20 mouse cellular contexts compared by ENCODE assay signal in genomic region chr10:44493818-44494492, GRCm38 (mm10). TPM values are rescaled to one million over a fixed set of nuclear protein-coding genes. Genes with fewer than 3 reads are reported as not detected.
DNase-seq lines count a peak whose midpoint lies in the region; ATAC-seq and TF ChIP-seq lines count a peak whose summit lies in the region.
"Had no signal": no experiment of that assay in that cellular context is flagged by ENCODE, and none has a peak within 500 bp of the region (broad histone marks: within the 10 kb centered on the region; RNA-seq: fewer than 3 reads in every experiment).

No protein-coding gene starts in this region.

- no peaks in the 10 kb centered on the region for H3K27me3 ChIP-seq in lung, embryonic 14.5 days (ENCODE audit: insufficient read depth, low read length)
- no peaks in the 10 kb centered on the region for H3K27me3 ChIP-seq in CH12.LX (replicated peaks)
- no peaks in the 10 kb centered on the region for H3K27me3 ChIP-seq in intestine, embryonic 16.5 days (replicated peaks; ENCODE audit: control insufficient read depth, insufficient read depth, low read length)
- H3K27me3 ChIP-seq in midbrain, postnatal 0 days (ENCODE audit: insufficient read depth, low read length), result no peaks in the 10 kb centered on the region
- H3K27me3 ChIP-seq: embryonic facial prominence, embryonic 15.5 days had no signal

- no peaks in the 10 kb centered on the region for H3K36me3 ChIP-seq in lung, embryonic 14.5 days (ENCODE audit: insufficient read depth)
- H3K36me3 ChIP-seq in CH12.LX (replicated peaks in 1 of 2; ENCODE audit: control insufficient read depth in 1 of 2, insufficient read depth in 1 of 2, low read length in 1 of 2), result no peaks in the 10 kb centered on the region
- H3K36me3 ChIP-seq in intestine, embryonic 16.5 days (ENCODE audit: control insufficient read depth, insufficient read depth, low read length), result no peaks in the 10 kb centered on the region
- H3K36me3 ChIP-seq in midbrain, postnatal 0 days (ENCODE audit: insufficient read depth, low read length), result no peaks in the 10 kb centered on the region
- H3K36me3 ChIP-seq: embryonic facial prominence, embryonic 15.5 days had no signal

- H3K9ac ChIP-seq in lung, embryonic 14.5 days, result no peak overlapping the region
- no peak overlapping the region for H3K9ac ChIP-seq in CH12.LX (ENCODE audit: insufficient read depth, low read depth)
- H3K9ac ChIP-seq in intestine, embryonic 16.5 days (ENCODE audit: low read depth, low read length), result 0 out of 2 replicates have a peak overlapping the region, but pooled peaks have one; percentile 14
- no peak overlapping the region for H3K9ac ChIP-seq in midbrain, postnatal 0 days (replicated peaks; ENCODE audit: low read length, poor library complexity, severe bottlenecking)
- H3K9ac ChIP-seq: embryonic facial prominence, embryonic 15.5 days; forebrain, postnatal 0 days; hindbrain, embryonic 14.5 days had no signal

- ATAC-seq in lung, embryonic 14.5 days (ENCODE audit: insufficient read depth), result no peak
- peak; percentile 71 for ATAC-seq in intestine, embryonic 16.5 days
- ATAC-seq in midbrain, postnatal 0 days (ENCODE audit: low FRiP score), result no peak

- no peaks in the 10 kb centered on the region for H3K79me2 ChIP-seq in CH12.LX (replicated peaks; ENCODE audit: control insufficient read depth, extremely low read depth, insufficient read depth, poor library complexity, severe bottlenecking)

- TF ChIP-seq CTCF in lung, embryonic 14.5 days (IDR thresholded peaks at IDR 0.05; ENCODE audit: low read depth), result no peak
- no peak for TF ChIP-seq CTCF in CH12.LX (conservative IDR thresholded peaks at IDR 0.05 in 1 of 2, IDR thresholded peaks at IDR 0.05 in 1 of 2; ENCODE audit: low read depth in 2 of 2, low read length in 2 of 2)
- no peak for TF ChIP-seq CTCF in midbrain, postnatal 0 days (IDR thresholded peaks at IDR 0.05)

- no peaks in the 10 kb centered on the region for H3K9me3 ChIP-seq in lung, embryonic 14.5 days (ENCODE audit: low read depth, low read length)
- H3K9me3 ChIP-seq in CH12.LX (replicated peaks; ENCODE audit: low read length), result no peaks in the 10 kb centered on the region
- no peaks in the 10 kb centered on the region for H3K9me3 ChIP-seq in intestine, embryonic 16.5 days (ENCODE audit: control insufficient read depth, low read length)
- no peaks in the 10 kb centered on the region for H3K9me3 ChIP-seq in midbrain, postnatal 0 days (ENCODE audit: low read length)
- H3K9me3 ChIP-seq: embryonic facial prominence, embryonic 15.5 days had no signal

- 51% methylated on average over 15 of the region's 15 CpGs for WGBS in lung, embryonic 14.5 days
- 48% methylated on average over 15 of the region's 15 CpGs for WGBS in intestine, embryonic 16.5 days
- WGBS in midbrain, postnatal 0 days, result 82% methylated on average over 15 of the region's 15 CpGs

- DNase-seq in lung, embryonic 14.5 days, result peak; percentile 43
- no peak for DNase-seq in lung, postnatal 14 days
- no peak for DNase-seq in CH12.LX (ENCODE audit: extremely low read depth)
- DNase-seq in fat pad, adult 2 months (ENCODE audit: extremely low read depth, low read depth, low spot score), result peak; percentile 23
- DNase-seq in frontal cortex, postnatal 25 days (ENCODE audit: low spot score in 2 of 2), result no peak
- no peak for DNase-seq in left cerebral cortex, adult 18-20 months (ENCODE audit: low spot score in 2 of 2)
- no peak for DNase-seq in midbrain, postnatal 0 days (ENCODE audit: low spot score)
- DNase-seq: adrenal gland, adult 2 months; adrenal gland, postnatal 25 days; cerebellum, adult 2 months; cerebellum, postnatal 10 days; gastrocnemius, adult 2 months; gastrocnemius, postnatal 25 days; heart, adult 11 months; heart, postnatal 10 days had no signal

- TF ChIP-seq RAD21 in CH12.LX (IDR thresholded peaks at IDR 0.05; ENCODE audit: low read depth, low read length), result no peak

- in situ Hi-C loops in CH12.LX (cut with MboI; ENCODE audit: low pct_ligation_motif_present, low pct_unique_long_range_greater_than_20kb, low sequenced_read_pairs), result no loop called here

- no peak overlapping the region for H3K27ac ChIP-seq in lung, embryonic 14.5 days (ENCODE audit: low read depth)
- no peak overlapping the region for H3K27ac ChIP-seq in CH12.LX (ENCODE audit: insufficient read depth, low read depth)
- peak overlapping the region; percentile 87 for H3K27ac ChIP-seq in intestine, embryonic 16.5 days (ENCODE audit: low read length)
- H3K27ac ChIP-seq in midbrain, postnatal 0 days (ENCODE audit: low read depth, low read length), result no peak overlapping the region
- H3K27ac ChIP-seq: embryonic facial prominence, embryonic 15.5 days; gastrocnemius, adult 2 months; hindbrain, embryonic 14.5 days had no signal

- H3K4me1 ChIP-seq in lung, embryonic 14.5 days (ENCODE audit: insufficient read depth), result no peaks in the 10 kb centered on the region
- H3K4me1 ChIP-seq in CH12.LX (ENCODE audit: control insufficient read depth in 1 of 2, insufficient read depth in 2 of 2), result peaks cover 6 to 25% of the 10 kb centered on the region in 2 experiments; a peak in 3 of 4 replicates
- peaks cover 14% of the 10 kb centered on the region for H3K4me1 ChIP-seq in intestine, embryonic 16.5 days (ENCODE audit: control insufficient read depth, insufficient read depth, low read length)
- H3K4me1 ChIP-seq in midbrain, postnatal 0 days (ENCODE audit: insufficient read depth, low read length), result no peaks in the 10 kb centered on the region
- H3K4me1 ChIP-seq: embryonic facial prominence, embryonic 15.5 days had no signal

- dilution Hi-C loops in CH12.LX (cut with MboI; ENCODE audit: extremely low pct_ligation_motif_present, extremely low pct_unique_long_range_greater_than_20kb, low sequenced_read_pairs), result no loop called here

- no peak overlapping the region for H3K4me3 ChIP-seq in lung, embryonic 14.5 days (ENCODE audit: low read depth, low read length)
- H3K4me3 ChIP-seq in CH12.LX (replicated peaks in 1 of 3; ENCODE audit: low read depth in 2 of 3, low read length in 2 of 3, poor library complexity in 1 of 3), result no peak overlapping the region
- H3K4me3 ChIP-seq in intestine, embryonic 16.5 days (ENCODE audit: low read length), result no peak overlapping the region
- no peak overlapping the region for H3K4me3 ChIP-seq in midbrain, postnatal 0 days (ENCODE audit: low read depth, low read length)
- H3K4me3 ChIP-seq: embryonic facial prominence, embryonic 15.5 days; erythroblast, embryonic 14.5 days; gastrocnemius, adult 2 months had no signal

- TF ChIP-seq EP300 in CH12.LX (IDR thresholded peaks at IDR 0.05; ENCODE audit: low read length), result no peak

- TF ChIP-seq POLR2A in CH12.LX (IDR thresholded peaks at IDR 0.05; ENCODE audit: low read depth, low read length), result no peak

- H3K4me2 ChIP-seq in lung, embryonic 14.5 days, result no peak overlapping the region
- peak overlapping the region; percentile 54; the same call in 1 of the 2 replicates for H3K4me2 ChIP-seq in CH12.LX (ENCODE audit: insufficient read depth, low read depth, poor library complexity, severe bottlenecking)
- peak overlapping the region; percentile 0; the same call in 1 of the 2 replicates for H3K4me2 ChIP-seq in intestine, embryonic 16.5 days (ENCODE audit: low read depth, low read length)
- H3K4me2 ChIP-seq in midbrain, postnatal 0 days (ENCODE audit: low read depth, low read length, poor library complexity, severe bottlenecking), result no peak overlapping the region
- H3K4me2 ChIP-seq: embryonic facial prominence, embryonic 15.5 days; hindbrain, embryonic 14.5 days had no signal

TF ChIP-seq in CH12.LX, 34 proteins besides CTCF, POLR2A, EP300 and RAD21:
- TF ChIP-seq POLR2AphosphoS2 (IDR thresholded peaks at IDR 0.05; ENCODE audit: low read depth, low read length) (no peak), TBP (conservative IDR thresholded peaks at IDR 0.05; ENCODE audit: low read depth, low read length) (no peak), ZMIZ1 (IDR thresholded peaks at IDR 0.05; ENCODE audit: low read depth, low read length) (no peak), MAZ (IDR thresholded peaks at IDR 0.05; ENCODE audit: low read depth, low read length) (no peak), E2F4 (IDR thresholded peaks at IDR 0.05; ENCODE audit: insufficient replicate concordance, low read depth, low read length) (no peak), NELFE (IDR thresholded peaks at IDR 0.05; ENCODE audit: low read depth, low read length) (no peak), MAX (IDR thresholded peaks at IDR 0.05; ENCODE audit: low read length) (no peak), IRF4 (IDR thresholded peaks at IDR 0.05; ENCODE audit: low read depth, low read length) (no peak), RCOR1 (conservative IDR thresholded peaks at IDR 0.05; ENCODE audit: low read depth, low read length) (no peak), ETS1 (conservative IDR thresholded peaks at IDR 0.05; ENCODE audit: low read depth, low read length) (no peak), TCF12 (IDR thresholded peaks at IDR 0.05; ENCODE audit: low read depth, low read length) (no peak), HCFC1 (IDR thresholded peaks at IDR 0.05; ENCODE audit: low read depth, low read length) (no peak), BHLHE40 (IDR thresholded peaks at IDR 0.05; ENCODE audit: low read depth, low read length) (no peak), USF1 (IDR thresholded peaks at IDR 0.05; ENCODE audit: low read depth, low read length) (no peak), SIN3A (IDR thresholded peaks at IDR 0.05; ENCODE audit: low read length) (no peak)

RNA-seq across cellular contexts. Expression of gene Prdm1, which starts 34.3 kb away (rescaled TPM):
- polyA plus RNA-seq in lung, embryonic 14.5 days (2014; fragmentation: Nextera tagmentation; extraction: Ambion mirVana), result 2.6 and 2.7 TPM in 2 replicates
- 8.0 and 10.9 TPM in 2 replicates for total RNA-seq in CH12.LX (2012; rRNA removed)
- total RNA-seq in CH12.LX (2014; rRNA removed), result 4.5 and 4.7 TPM in 2 replicates
- polyA plus RNA-seq in CH12.LX (2012; ENCODE audit: insufficient read length, low read depth), result 12.5 and 13.6 TPM in 2 replicates
- polyA plus RNA-seq in intestine, embryonic 16.5 days (2015; fragmentation: Nextera tagmentation; extraction: Ambion mirVana), result 22.1 and 28.4 TPM in 2 replicates
- 1 to 10 TPM; 1.0 to 1.3 TPM for total RNA-seq in left cerebral cortex, adult 18-20 months (2021)
- 0.42 and 2.0 TPM in 2 replicates for total RNA-seq in midbrain, postnatal 0 days (2014; rRNA removed)
- polyA plus RNA-seq in midbrain, postnatal 0 days (2015; fragmentation: Nextera tagmentation; extraction: Ambion mirVana), result 0.09 and 0.12 TPM in 2 replicates
- polyA plus RNA-seq: erythroblast, embryonic 14.5 days had no signal

Comparison
In these comparisons a context has a peak if more than half of its experiments do, and no peak if none do; other contexts are left out.
1. DNase-seq: peak in lung, embryonic 14.5 days (single experiment) and fat pad, adult 2 months (single experiment); none in lung, postnatal 14 days (single experiment), CH12.LX (single experiment), frontal cortex, postnatal 25 days (0 of 2), left cerebral cortex, adult 18-20 months (0 of 2) and midbrain, postnatal 0 days (single experiment).
2. H3K4me2 ChIP-seq: peak in CH12.LX (single experiment) and intestine, embryonic 16.5 days (single experiment); none in lung, embryonic 14.5 days (single experiment) and midbrain, postnatal 0 days (single experiment).